Mouse (Mus musculus): ENCODE measurements around the gene Capn9.

GRCm38 (mm10) chr8:124589393-124589792, 13.5 kb downstream of the Capn9 start:
- TF ChIP-seq CTCF (IDR thresholded peaks at IDR 0.05; ENCODE audit: borderline replicate concordance, insufficient read depth, low read length) (no peak), POLR2A (IDR thresholded peaks at IDR 0.05; ENCODE audit: low read depth, low read length) (no peak)

Data from embryonic fibroblast, embryonic 13.5 days (primary cell).